Mouse (Mus musculus): ENCODE measurements around the gene Trim59. TPM values are rescaled to one million over a fixed set of nuclear protein-coding genes. Genes with fewer than 3 reads are reported as not detected.
"Not testable (repeated sequence)": the region's sequence is repeated elsewhere in the genome, so short reads cannot be mapped to it uniquely, and the experiment has no call there.

Trim59 gene
- polyA plus RNA-seq, 1 experiment from 2014 or later: 57.5 TPM

GRCm38 (mm10) chr3:69018635-69019034 lies 25.9 kb downstream of the Trim59 start:
- not testable (repeated sequence) for DNase-seq; ATAC-seq (ENCODE audit: low FRiP score, low TSS enrichment); H3K27me3 ChIP-seq (ENCODE audit: control insufficient read depth, insufficient read depth, low read length); H3K9me3 ChIP-seq (ENCODE audit: control insufficient read depth, low read length); H3K4me1 ChIP-seq (ENCODE audit: control insufficient read depth, insufficient read depth, low read length); H3K4me3 ChIP-seq (replicated peaks; ENCODE audit: low read depth, low read length); H3K27ac ChIP-seq (replicated peaks; ENCODE audit: low read depth, low read length); H3K4me2 ChIP-seq (ENCODE audit: low read length); H3K9ac ChIP-seq (replicated peaks; ENCODE audit: low read length)
- WGBS: 95% methylated on average over 2 of the region's 2 CpGs
- H3K36me3 ChIP-seq (ENCODE audit: control insufficient read depth, insufficient read depth, low read length): peaks cover 28% of the 10 kb centered on the region

DNA sequence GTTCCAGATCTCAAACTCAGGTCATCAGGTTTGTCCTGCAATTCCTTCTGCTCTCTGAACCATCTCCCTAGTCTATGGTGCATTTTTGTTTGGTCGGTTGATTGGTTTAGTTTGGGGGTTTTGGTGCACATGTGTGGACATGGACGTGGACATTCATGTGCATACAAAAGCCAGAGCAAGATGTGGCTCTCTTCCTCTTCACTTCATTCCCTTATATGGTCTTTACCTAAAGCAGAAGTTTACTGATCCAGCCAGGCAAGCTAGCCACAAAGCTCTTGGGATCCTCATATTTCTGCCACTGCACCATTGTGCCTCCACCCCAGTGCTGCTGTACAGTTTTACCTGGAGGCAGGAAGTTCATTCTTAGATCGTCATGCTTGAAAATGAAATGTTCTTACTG lies 27.4 kb downstream of the Trim59 start:
- no peak overlapping the region for H3K4me3 ChIP-seq (replicated peaks; ENCODE audit: low read depth, low read length)
- H3K9me3 ChIP-seq (ENCODE audit: control insufficient read depth, low read length): no peaks in the 10 kb centered on the region
- no peak overlapping the region for H3K4me2 ChIP-seq (ENCODE audit: low read length)
- no peaks in the 10 kb centered on the region for H3K4me1 ChIP-seq (ENCODE audit: control insufficient read depth, insufficient read depth, low read length)
- no peak overlapping the region for H3K9ac ChIP-seq (replicated peaks; ENCODE audit: low read length)
- H3K27me3 ChIP-seq (ENCODE audit: control insufficient read depth, insufficient read depth, low read length): no peaks in the 10 kb centered on the region
- ATAC-seq (ENCODE audit: low FRiP score, low TSS enrichment): no peak
- 95% methylated on average over 3 of the region's 3 CpGs for WGBS
- H3K27ac ChIP-seq (replicated peaks; ENCODE audit: low read depth, low read length): no peak overlapping the region
- no peak for DNase-seq
- H3K36me3 ChIP-seq (ENCODE audit: control insufficient read depth, insufficient read depth, low read length): peaks cover 23% of the 10 kb centered on the region

DNA sequence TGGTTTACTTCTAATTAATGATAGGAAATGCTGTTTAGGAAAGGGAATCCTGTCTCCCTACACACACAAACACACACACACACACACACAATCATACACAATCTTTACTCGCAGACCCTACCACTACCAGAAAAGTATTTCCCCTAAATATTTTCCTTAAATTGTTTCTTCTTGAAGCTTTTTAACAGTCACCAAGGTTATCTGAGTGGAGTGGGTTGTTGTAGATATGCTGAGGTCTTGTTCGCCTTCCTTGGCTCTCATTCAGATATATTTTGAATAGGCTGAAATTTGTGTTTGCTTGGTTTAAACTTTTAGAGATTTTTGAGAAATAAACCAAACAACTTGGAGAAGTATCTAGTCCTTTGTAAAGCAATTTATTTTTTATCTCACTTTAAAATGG lies 35.7 kb downstream of the Trim59 start:
- WGBS: 88% methylated on average over 2 of the region's 2 CpGs
- no peak overlapping the region for H3K27ac ChIP-seq (replicated peaks; ENCODE audit: low read depth, low read length)
- no peak for ATAC-seq (ENCODE audit: low FRiP score, low TSS enrichment)
- no peak for DNase-seq
- no peak overlapping the region for H3K4me3 ChIP-seq (replicated peaks; ENCODE audit: low read depth, low read length)
- H3K36me3 ChIP-seq (ENCODE audit: control insufficient read depth, insufficient read depth, low read length): no peaks in the 10 kb centered on the region
- H3K9me3 ChIP-seq (ENCODE audit: control insufficient read depth, low read length): no peaks in the 10 kb centered on the region
- no peak overlapping the region for H3K9ac ChIP-seq (replicated peaks; ENCODE audit: low read length)
- H3K27me3 ChIP-seq (ENCODE audit: control insufficient read depth, insufficient read depth, low read length): no peaks in the 10 kb centered on the region
- H3K4me2 ChIP-seq (ENCODE audit: low read length): no peak overlapping the region
- 0 out of 2 replicates have a peak, but pooled peaks cover 2% of the 10 kb centered on the region for H3K4me1 ChIP-seq (ENCODE audit: control insufficient read depth, insufficient read depth, low read length)

DNA sequence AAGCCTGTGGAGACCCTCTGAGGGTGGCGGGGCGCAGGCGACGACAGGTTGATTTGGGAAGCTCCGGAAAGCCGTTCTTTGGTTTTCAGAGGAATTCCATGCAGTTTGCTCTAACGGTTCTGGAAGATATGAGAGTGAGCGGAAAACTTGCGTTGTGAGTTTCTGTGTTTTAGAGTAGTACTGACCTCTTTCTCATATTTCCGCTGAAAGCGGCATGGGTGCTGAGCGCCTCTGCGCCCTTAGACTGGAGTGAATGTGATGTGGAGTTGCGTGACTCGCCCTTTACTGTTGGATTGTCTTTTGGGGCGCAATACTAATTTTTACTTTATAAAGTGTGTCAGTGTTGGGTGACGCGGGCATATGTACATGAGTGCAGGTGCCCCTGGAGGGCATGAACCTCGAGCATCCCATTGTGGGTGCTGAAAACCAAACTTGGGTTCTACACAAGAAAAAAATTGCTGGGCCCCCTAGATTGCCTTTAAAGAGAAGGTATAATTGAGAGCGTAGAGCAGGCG lies 38.3 kb downstream of the Trim59 start:
- Histone ChIP-seq H3K9ac (replicated peaks; ENCODE audit: low read length) (peak overlapping the region; percentile 65), H3K4me2 (ENCODE audit: low read length) (peak overlapping the region; percentile 94), H3K4me1 (ENCODE audit: control insufficient read depth, insufficient read depth, low read length) (0 out of 2 replicates have a peak, but pooled peaks cover 5% of the 10 kb centered on the region), H3K27ac (replicated peaks; ENCODE audit: low read depth, low read length) (peak overlapping the region; percentile 71; the same call in 1 of the 2 replicates), H3K4me3 (replicated peaks; ENCODE audit: low read depth, low read length) (peak overlapping the region; percentile 96), H3K27me3 (ENCODE audit: control insufficient read depth, insufficient read depth, low read length) (no peaks in the 10 kb centered on the region), H3K9me3 (ENCODE audit: control insufficient read depth, low read length) (no peaks in the 10 kb centered on the region), H3K36me3 (ENCODE audit: control insufficient read depth, insufficient read depth, low read length) (no peaks in the 10 kb centered on the region)
- WGBS: 6% methylated on average over 21 of the region's 21 CpGs
- DNase-seq: peak; percentile 41
- ATAC-seq (ENCODE audit: low FRiP score, low TSS enrichment): no peak

GRCm38 (mm10) chr3:69005338-69006245 lies 39.0 kb downstream of the Trim59 start:
- Histone ChIP-seq H3K4me1 (ENCODE audit: control insufficient read depth, insufficient read depth, low read length) (0 out of 2 replicates have a peak, but pooled peaks cover 5% of the 10 kb centered on the region), H3K4me3 (replicated peaks; ENCODE audit: low read depth, low read length) (peak overlapping the region; percentile 96), H3K27ac (replicated peaks; ENCODE audit: low read depth, low read length) (peak overlapping the region; percentile 71), H3K36me3 (ENCODE audit: control insufficient read depth, insufficient read depth, low read length) (no peaks in the 10 kb centered on the region), H3K4me2 (ENCODE audit: low read length) (peak overlapping the region; percentile 94), H3K9me3 (ENCODE audit: control insufficient read depth, low read length) (no peaks in the 10 kb centered on the region), H3K9ac (replicated peaks; ENCODE audit: low read length) (peak overlapping the region; percentile 65), H3K27me3 (ENCODE audit: control insufficient read depth, insufficient read depth, low read length) (no peaks in the 10 kb centered on the region)
- 0% methylated on average over 72 of the region's 72 CpGs for WGBS
- peak; percentile 63 for DNase-seq
- ATAC-seq (ENCODE audit: low FRiP score, low TSS enrichment): peak; percentile 58

GRCm38 (mm10) chr3:69004437-69005337 lies 39.9 kb downstream of the Trim59 start, which contains the start of the genes Ift80 and Smc4:
TSS of gene Ift80 (minus strand) at chr3:69004570.
TSS of gene Smc4 (plus strand) at chr3:69004738.
- Histone ChIP-seq H3K4me2 (ENCODE audit: low read length) (peak within 1 kb of the TSS; percentile 94), H3K27ac (replicated peaks; ENCODE audit: low read depth, low read length) (peak within 1 kb of the TSS; percentile 71), H3K27me3 (ENCODE audit: control insufficient read depth, insufficient read depth, low read length) (no peaks in the 10 kb centered on the region), H3K4me3 (replicated peaks; ENCODE audit: low read depth, low read length) (peak within 1 kb of the TSS; percentile 96), H3K4me1 (ENCODE audit: control insufficient read depth, insufficient read depth, low read length) (0 out of 2 replicates have a peak, but pooled peaks cover 5% of the 10 kb centered on the region), H3K9ac (replicated peaks; ENCODE audit: low read length) (peak within 1 kb of the TSS; percentile 65), H3K36me3 (ENCODE audit: control insufficient read depth, insufficient read depth, low read length) (no peaks in the 10 kb centered on the region), H3K9me3 (ENCODE audit: control insufficient read depth, low read length) (no peaks in the 10 kb centered on the region)
- peak; percentile 99 for DNase-seq
- under 1% methylated on average over 76 of the region's 76 CpGs for WGBS
- ATAC-seq (ENCODE audit: low FRiP score, low TSS enrichment): peak; percentile 97

GRCm38 (mm10) chr3:69004055-69004436 lies 40.5 kb downstream of the Trim59 start:
- Histone ChIP-seq H3K4me1 (ENCODE audit: control insufficient read depth, insufficient read depth, low read length) (0 out of 2 replicates have a peak, but pooled peaks cover 5% of the 10 kb centered on the region), H3K4me2 (ENCODE audit: low read length) (peak overlapping the region; percentile 50), H3K27me3 (ENCODE audit: control insufficient read depth, insufficient read depth, low read length) (no peaks in the 10 kb centered on the region), H3K36me3 (ENCODE audit: control insufficient read depth, insufficient read depth, low read length) (no peaks in the 10 kb centered on the region), H3K27ac (replicated peaks; ENCODE audit: low read depth, low read length) (peak overlapping the region; percentile 62; the same call in 1 of the 2 replicates), H3K9ac (replicated peaks; ENCODE audit: low read length) (peak overlapping the region; percentile 65), H3K4me3 (replicated peaks; ENCODE audit: low read depth, low read length) (peak overlapping the region; percentile 96), H3K9me3 (ENCODE audit: control insufficient read depth, low read length) (no peaks in the 10 kb centered on the region)
- ATAC-seq (ENCODE audit: low FRiP score, low TSS enrichment) (no peak; the same call in 1 of the 2 replicates), DNase-seq (no peak)
- WGBS: under 1% methylated on average over 7 of the region's 7 CpGs

DNA sequence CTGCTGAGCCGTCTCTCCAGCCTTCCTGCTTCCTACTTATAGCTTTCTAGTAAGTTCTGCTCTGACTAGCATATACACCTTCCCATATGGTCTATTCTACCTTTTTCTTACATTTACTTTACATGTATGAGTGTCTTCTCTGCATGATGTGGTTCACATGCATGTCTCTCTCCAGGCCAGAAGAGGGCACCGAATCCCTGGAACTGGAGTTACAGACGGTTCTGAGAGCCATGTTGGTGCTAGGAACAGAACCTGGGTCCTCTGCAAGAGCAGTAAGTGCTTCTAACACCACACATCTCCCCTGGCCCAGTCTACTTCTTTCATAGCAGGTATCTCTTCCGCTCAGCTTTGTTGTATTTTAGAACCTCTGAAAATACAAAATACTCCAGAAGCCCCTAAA lies 41.8 kb downstream of the Trim59 start:
- H3K36me3 ChIP-seq (ENCODE audit: control insufficient read depth, insufficient read depth, low read length): no peaks in the 10 kb centered on the region
- no peaks in the 10 kb centered on the region for H3K9me3 ChIP-seq (ENCODE audit: control insufficient read depth, low read length)
- no peak overlapping the region for H3K4me2 ChIP-seq (ENCODE audit: low read length)
- ATAC-seq (ENCODE audit: low FRiP score, low TSS enrichment): no peak
- 89% methylated on average over 4 of the region's 4 CpGs for WGBS
- 0 out of 2 replicates have a peak, but pooled peaks cover 5% of the 10 kb centered on the region for H3K4me1 ChIP-seq (ENCODE audit: control insufficient read depth, insufficient read depth, low read length)
- no peaks in the 10 kb centered on the region for H3K27me3 ChIP-seq (ENCODE audit: control insufficient read depth, insufficient read depth, low read length)
- no peak for DNase-seq
- no peak overlapping the region for H3K4me3 ChIP-seq (replicated peaks; ENCODE audit: low read depth, low read length)
- no peak overlapping the region for H3K27ac ChIP-seq (replicated peaks; ENCODE audit: low read depth, low read length)
- no peak overlapping the region for H3K9ac ChIP-seq (replicated peaks; ENCODE audit: low read length)

Measured in midbrain, embryonic 14.5 days (tissue).